Mouse (Mus musculus) bone marrow macrophage, adult 2 months (primary cell): ENCODE data around the gene Mblac2. TPM values are rescaled to one million over a fixed set of nuclear protein-coding genes. Genes with fewer than 3 reads are reported as not detected.

Experiments
- H3K27ac ChIP-seq: 2 replicates; pipeline ENCODE4 v1.5.1; 2012; ENCODE audit warnings: low read depth, low read length; ENCODE audit not compliant: insufficient read depth
- H3K4me1 ChIP-seq: 2 replicates; pipeline ENCODE4 v1.6.1; 2012; ENCODE audit warnings: low read length; ENCODE audit not compliant: control insufficient read depth, insufficient read depth
- H3K4me3 ChIP-seq: 2 replicates; pipeline ENCODE4 v1.5.1; 2012; ENCODE audit warnings: mild to moderate bottlenecking, low read length, moderate library complexity; ENCODE audit not compliant: insufficient read depth
- CTCF ChIP-seq: IDR thresholded peaks from 2 replicates; pipeline ENCODE4 v1.5.1; 2012; ENCODE audit warnings: low read depth, mild to moderate bottlenecking, low read length, moderate library complexity
- POLR2A ChIP-seq: IDR thresholded peaks from 2 replicates; pipeline ENCODE4 v1.6.1; 2012; ENCODE audit warnings: mild to moderate bottlenecking, low read depth, low read length, borderline replicate concordance
- polyA plus RNA-seq: library from polyadenylated mRNA; stranded (reverse); fragments of >200 nt; gene quantifications from 2 replicates; pipeline ENCODE4 v1.2.4, GENCODE M21; 2012; ENCODE audit not compliant: missing spikeins, insufficient read depth, insufficient read length

Gene Mblac2
- 8.4 and 8.6 TPM in 2 replicates for polyA plus RNA-seq

DNA sequence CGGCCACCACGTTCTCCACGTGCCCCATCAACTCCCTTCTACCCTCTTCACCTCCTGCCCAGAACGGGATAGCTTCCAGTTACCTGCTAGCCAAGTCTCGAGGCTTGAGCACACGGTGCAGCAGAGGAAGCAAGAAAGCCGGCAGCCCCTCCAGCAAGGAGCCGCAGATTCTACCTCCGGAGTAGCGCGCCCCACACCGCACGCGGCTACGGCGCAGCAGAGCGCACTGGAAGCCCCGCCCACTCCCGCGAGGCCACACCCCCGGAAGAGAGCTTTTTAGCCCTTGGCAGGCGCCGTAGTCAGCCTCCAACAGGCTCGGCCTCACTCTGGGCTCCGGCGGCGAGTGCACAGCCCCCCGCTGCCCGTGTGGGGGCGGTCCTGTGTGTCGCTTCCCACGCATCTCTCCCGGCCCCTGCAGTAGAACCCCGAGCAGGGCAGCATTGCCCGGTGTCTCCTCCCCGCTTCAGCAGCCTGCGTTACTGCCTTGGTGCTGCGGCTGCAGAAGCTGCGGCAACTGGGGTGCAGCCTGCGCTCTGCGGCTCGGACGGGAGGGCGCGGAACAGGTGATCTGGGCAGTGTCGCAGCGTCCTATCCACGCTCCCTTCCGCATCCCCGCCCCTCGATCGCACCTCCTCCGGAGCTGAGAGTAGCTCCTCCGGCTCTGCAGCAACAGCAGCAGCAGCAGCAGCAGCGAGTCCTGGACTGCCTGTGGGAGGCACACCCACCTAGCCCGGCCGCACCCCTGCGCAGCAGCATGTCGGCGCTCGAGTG is at the start of gene Mblac2, which contains the start of gene Polr3g:
Gene Mblac2, plus strand, starts transcription at position 567 of the 771 bp plus-strand sequence.
Gene Polr3g, minus strand, starts transcription at position 239 of the 771 bp plus-strand sequence.
- Histone ChIP-seq H3K4me3 (peak within 1 kb of the TSS; percentile 62), H3K4me1 (peaks cover 11% of the 10 kb centered on the region), H3K27ac (peak within 1 kb of the TSS; percentile 61)
- TF ChIP-seq POLR2A (no peak; the same call in 1 of the 2 replicates), CTCF (no peak)

DNA sequence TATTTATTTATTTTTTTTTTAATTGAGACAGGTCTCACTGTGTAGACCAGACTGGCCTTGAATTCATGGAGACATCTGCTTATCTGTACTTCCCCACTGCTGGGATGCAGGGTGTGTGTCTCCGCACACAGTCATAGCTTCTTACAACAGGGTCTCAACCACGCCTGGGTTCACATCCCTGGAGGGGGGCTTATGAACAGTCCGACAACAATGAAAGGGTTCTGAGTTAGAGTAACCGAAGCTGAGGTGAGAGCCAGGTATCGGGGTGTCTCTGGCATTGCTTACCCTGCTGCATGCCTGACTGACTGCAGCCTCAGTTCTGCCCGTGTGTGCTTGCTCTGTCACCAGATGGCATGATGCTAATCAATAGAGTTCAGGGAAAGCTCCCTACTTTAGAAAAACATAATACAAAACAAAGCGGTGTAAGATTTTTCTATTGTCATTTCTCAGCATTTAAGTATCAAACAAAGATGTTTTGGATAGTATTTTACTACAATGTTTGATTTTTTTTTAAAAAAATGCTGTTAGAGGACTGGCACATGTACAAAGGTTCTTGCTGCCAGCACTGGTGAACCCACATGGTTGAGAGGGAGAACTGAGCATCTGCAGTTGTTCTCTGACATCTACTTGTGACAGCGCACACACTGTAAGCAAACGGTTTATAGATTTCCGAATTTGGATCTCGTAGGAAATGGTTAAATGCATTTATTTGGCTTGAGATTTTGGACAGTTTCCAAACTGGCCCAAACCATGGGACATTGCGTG is 47.4 kb upstream of the Mblac2 start:
- peaks cover 8% of the 10 kb centered on the region for H3K4me1 ChIP-seq
- TF ChIP-seq POLR2A (no peak), CTCF (no peak)
- H3K4me3 ChIP-seq = no peak overlapping the region
- no peak overlapping the region for H3K27ac ChIP-seq

DNA sequence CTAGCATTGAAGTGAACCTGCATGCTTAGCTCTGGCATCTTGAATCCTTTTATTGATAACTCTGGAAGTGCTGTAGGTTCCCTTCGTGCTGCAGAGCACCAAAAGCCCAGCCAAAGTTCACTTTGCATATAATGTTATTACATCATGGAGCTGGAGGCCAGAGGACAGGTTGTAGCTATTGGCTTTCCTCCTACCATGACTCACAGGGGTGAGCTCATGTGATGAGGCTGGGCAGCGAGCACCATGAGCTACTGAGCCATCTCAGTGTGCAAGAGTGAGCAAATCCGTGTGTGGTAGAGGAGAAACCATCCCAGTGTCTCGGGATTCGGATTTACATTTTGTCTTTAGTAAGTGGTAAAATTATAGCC is 46.8 kb upstream of the Mblac2 start:
- H3K27ac ChIP-seq = no peak overlapping the region
- peaks cover 8% of the 10 kb centered on the region for H3K4me1 ChIP-seq
- H3K4me3 ChIP-seq = no peak overlapping the region
- no peak for TF ChIP-seq POLR2A
- TF ChIP-seq CTCF = no peak

DNA sequence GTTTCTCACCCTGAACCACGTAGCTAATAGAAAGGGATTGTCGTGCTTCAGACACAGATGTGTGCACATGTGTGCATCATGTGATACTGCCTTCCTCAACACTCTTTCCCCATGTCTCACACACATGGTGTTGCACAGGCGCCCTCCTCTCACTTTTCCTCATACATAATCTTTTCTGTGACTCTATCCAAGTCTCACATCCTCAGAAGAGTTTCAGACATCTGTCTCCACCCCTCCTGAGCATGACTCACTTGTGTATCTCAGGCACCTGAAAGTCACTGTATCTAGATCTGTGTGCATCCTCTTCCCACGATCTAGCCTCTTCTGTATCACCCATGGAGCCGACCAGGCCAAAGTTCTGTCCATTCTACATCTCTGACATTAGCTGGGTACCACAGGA is 43.4 kb upstream of the Mblac2 start:
- H3K27ac ChIP-seq = no peak overlapping the region

GRCm38 (mm10) chr13:81675333-81675732 is 35.8 kb upstream of the Mblac2 start:
- no peaks in the 10 kb centered on the region for H3K4me1 ChIP-seq
- TF ChIP-seq CTCF (no peak), POLR2A (no peak)
- no peak overlapping the region for H3K4me3 ChIP-seq
- no peak overlapping the region for H3K27ac ChIP-seq

More for the DNA sequence above, 43.4 kb upstream of the Mblac2 start:
- Histone ChIP-seq H3K4me1 (peaks cover 8% of the 10 kb centered on the region), H3K4me3 (no peak overlapping the region)
- TF ChIP-seq POLR2A (no peak), CTCF (no peak)

GRCm38 (mm10) chr13:81683107-81683506 is 28.0 kb upstream of the Mblac2 start:
- Histone ChIP-seq H3K27ac (no peak overlapping the region), H3K4me3 (no peak overlapping the region), H3K4me1 (peaks cover 19% of the 10 kb centered on the region)
- TF ChIP-seq POLR2A (no peak), CTCF (no peak)

DNA sequence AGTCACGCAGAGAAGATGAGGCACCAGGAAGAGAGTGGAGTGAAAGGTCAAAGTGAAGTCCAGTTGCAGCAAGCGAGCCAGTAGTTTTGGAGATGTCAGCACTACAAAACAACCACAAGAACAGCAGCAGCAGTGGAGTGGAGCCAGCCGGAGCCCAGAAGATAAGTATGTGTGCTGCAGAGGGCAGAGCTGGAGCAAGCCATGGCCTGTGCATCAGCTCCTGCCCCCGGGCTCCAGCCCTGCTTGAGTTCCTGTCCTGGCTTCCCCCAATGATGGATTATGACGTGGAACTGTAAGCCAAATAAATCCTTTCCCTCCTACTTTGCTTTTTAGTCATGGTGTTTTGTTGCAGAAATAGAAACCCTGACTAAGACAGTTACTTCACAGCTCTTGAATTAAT is 26.9 kb upstream of the Mblac2 start:
- Histone ChIP-seq H3K27ac (no peak overlapping the region), H3K4me3 (no peak overlapping the region), H3K4me1 (peaks cover 19% of the 10 kb centered on the region)
- TF ChIP-seq POLR2A (no peak), CTCF (no peak)

- Histone ChIP-seq H3K4me3 (no peak overlapping the region), H3K27ac (no peak overlapping the region), H3K4me1 (peaks cover 19% of the 10 kb centered on the region)
- no peak for TF ChIP-seq POLR2A
- TF ChIP-seq CTCF = no peak
Measured at GRCm38 (mm10) chr13:81684884-81685283, 26.3 kb upstream of the Mblac2 start.

DNA sequence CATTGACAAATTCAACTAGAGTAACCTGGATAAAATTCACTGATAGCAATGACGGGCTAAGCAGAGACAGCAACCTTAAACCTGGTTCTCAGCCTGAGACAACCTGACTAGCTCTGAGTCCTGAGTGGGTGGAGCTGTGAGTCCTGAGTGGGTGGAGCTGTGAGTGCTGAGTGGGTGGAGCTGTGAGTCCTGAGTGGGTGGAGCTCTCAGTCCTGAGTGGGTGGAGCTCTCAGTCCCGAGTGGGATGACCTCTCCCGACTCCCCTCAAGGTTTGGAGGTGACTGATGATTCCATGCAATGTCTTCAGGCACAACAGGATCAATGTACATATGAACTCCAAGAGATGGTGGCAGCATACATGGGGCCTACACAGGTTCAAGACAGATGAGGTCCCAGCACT is 21.6 kb upstream of the Mblac2 start:
- TF ChIP-seq CTCF = no peak
- TF ChIP-seq POLR2A = no peak
- Histone ChIP-seq H3K27ac (no peak overlapping the region), H3K4me3 (no peak overlapping the region), H3K4me1 (peaks cover 9% of the 10 kb centered on the region)

GRCm38 (mm10) chr13:81690477-81690876 is 20.7 kb upstream of the Mblac2 start:
- no peak overlapping the region for H3K4me3 ChIP-seq
- H3K27ac ChIP-seq = no peak overlapping the region
- peaks cover 5% of the 10 kb centered on the region for H3K4me1 ChIP-seq
- TF ChIP-seq POLR2A (no peak), CTCF (no peak)
